Mouse (Mus musculus): ENCODE data around the gene Mcm2.

Mcm2 gene

GRCm38 (mm10) chr6:88889410-88890042 lies 9.1 kb downstream of the Mcm2 start:
- no peak for DNase-seq (ENCODE audit: low spot score)

GRCm38 (mm10) chr6:88886417-88886967 lies 12.1 kb downstream of the Mcm2 start:
- no peak for DNase-seq (ENCODE audit: low spot score)

- no peak for DNase-seq (ENCODE audit: low spot score)
Observed at GRCm38 (mm10) chr6:88885644-88886416, 12.8 kb downstream of the Mcm2 start.

- DNase-seq (ENCODE audit: low spot score), result no peak
Observed at GRCm38 (mm10) chr6:88884690-88885089, 13.9 kb downstream of the Mcm2 start.

GRCm38 (mm10) chr6:88884195-88884594 lies 14.4 kb downstream of the Mcm2 start:
- no peak for DNase-seq (ENCODE audit: low spot score)

- no peak for DNase-seq (ENCODE audit: low spot score)
Observed at GRCm38 (mm10) chr6:88881334-88881733, 17.2 kb downstream of the Mcm2 start.

- no peak for DNase-seq (ENCODE audit: low spot score)
Observed at GRCm38 (mm10) chr6:88879471-88879870, 19.1 kb downstream of the Mcm2 start.

GRCm38 (mm10) chr6:88874868-88875508 lies 23.6 kb downstream of the Mcm2 start, which contains the start of gene Podxl2:
TSS of gene Podxl2 (minus strand) at chr6:88875044.
- DNase-seq (ENCODE audit: low spot score), result peak; percentile 50

- no peak for DNase-seq (ENCODE audit: low spot score)
Observed at GRCm38 (mm10) chr6:88873965-88874867, 24.4 kb downstream of the Mcm2 start.

- DNase-seq (ENCODE audit: low spot score), result no peak
Observed at GRCm38 (mm10) chr6:88872811-88873210, 25.8 kb downstream of the Mcm2 start.

GRCm38 (mm10) chr6:88871546-88871945 lies 27.0 kb downstream of the Mcm2 start:
- no peak for DNase-seq (ENCODE audit: low spot score)

GRCm38 (mm10) chr6:88870594-88870993 lies 28.0 kb downstream of the Mcm2 start:
- no peak for DNase-seq (ENCODE audit: low spot score)

GRCm38 (mm10) chr6:88869459-88869858 lies 29.1 kb downstream of the Mcm2 start:
- DNase-seq (ENCODE audit: low spot score), result no peak

- DNase-seq (ENCODE audit: low spot score), result no peak
Observed at GRCm38 (mm10) chr6:88865704-88866103, 32.9 kb downstream of the Mcm2 start.

GRCm38 (mm10) chr6:88860914-88861313 lies 37.7 kb downstream of the Mcm2 start:
- DNase-seq (ENCODE audit: low spot score), result no peak

GRCm38 (mm10) chr6:88858341-88858740 lies 40.2 kb downstream of the Mcm2 start:
- DNase-seq (ENCODE audit: low spot score), result no peak

- no peak for DNase-seq (ENCODE audit: low spot score)
Observed at GRCm38 (mm10) chr6:88857830-88858229, 40.8 kb downstream of the Mcm2 start.

- no peak for DNase-seq (ENCODE audit: low spot score)
Observed at GRCm38 (mm10) chr6:88857249-88857648, 41.3 kb downstream of the Mcm2 start.

- no peak for DNase-seq (ENCODE audit: low spot score)
Observed at GRCm38 (mm10) chr6:88855636-88856035, 42.9 kb downstream of the Mcm2 start.

GRCm38 (mm10) chr6:88854509-88854908 lies 44.1 kb downstream of the Mcm2 start:
- no peak for DNase-seq (ENCODE audit: low spot score)

GRCm38 (mm10) chr6:88850034-88850433 lies 48.5 kb downstream of the Mcm2 start:
- DNase-seq (ENCODE audit: low spot score), result no peak

GRCm38 (mm10) chr6:88849270-88849669 lies 49.3 kb downstream of the Mcm2 start:
- DNase-seq (ENCODE audit: low spot score), result no peak

Measured in ovary, adult 18-20 months (tissue).